Mouse (Mus musculus) neural tube, embryonic 11.5 days (tissue): Measurements from ENCODE around the gene Tjp3. TPM values are rescaled to one million over a fixed set of nuclear protein-coding genes. Genes with fewer than 3 reads are reported as not detected.

ENCODE experiments used
- ATAC-seq: fragments of 200-750 bp; cut with Nextera tagmentation; 2 replicates; pipeline ENCODE4 v1.8.0; 2017; ENCODE audit warnings: moderate number of reproducible peaks, mild to moderate bottlenecking, moderate TSS enrichment, moderate library complexity; ENCODE audit not compliant: insufficient read depth, low FRiP score, low TSS enrichment
- DNase-seq: peaks from one replicate; pipeline ENCODE4 v3.0.0-alpha.2; 2015; ENCODE audit warnings: low spot score
- H3K27ac ChIP-seq: fragments of 300-500 bp; sonication (generic); 2 replicates; pipeline ENCODE4 v1.5.1; 2014; ENCODE audit warnings: low read depth, mild to moderate bottlenecking, low read length
- H3K27me3 ChIP-seq: fragments of 300-500 bp; sonication (generic); 2 replicates; pipeline ENCODE4 v1.6.1; 2014; ENCODE audit warnings: mild to moderate bottlenecking, low read length, mixed read lengths; ENCODE audit not compliant: control insufficient read depth, insufficient read depth
- H3K36me3 ChIP-seq: fragments of 300-500 bp; sonication (generic); 2 replicates; pipeline ENCODE4 v1.6.1; 2014; ENCODE audit warnings: mild to moderate bottlenecking, low read length, moderate library complexity, mixed read lengths; ENCODE audit not compliant: control insufficient read depth, insufficient read depth
- H3K4me1 ChIP-seq: fragments of 300-500 bp; sonication (generic); 2 replicates; pipeline ENCODE4 v1.6.1; 2014; ENCODE audit warnings: low read length, mixed read lengths; ENCODE audit not compliant: control insufficient read depth, insufficient read depth
- H3K4me2 ChIP-seq: fragments of 300-500 bp; sonication (generic); 2 replicates; pipeline ENCODE4 v1.6.1; 2014; ENCODE audit warnings: low read depth, mild to moderate bottlenecking, moderate library complexity
- H3K4me3 ChIP-seq: fragments of 300-500 bp; sonication (generic); 2 replicates; pipeline ENCODE4 v1.5.1; 2014; ENCODE audit warnings: low read depth, low read length
- H3K9ac ChIP-seq: fragments of 300-500 bp; sonication (generic); 2 replicates; pipeline ENCODE4 v1.6.1; 2014; ENCODE audit warnings: mild to moderate bottlenecking, low read length
- H3K9me3 ChIP-seq: fragments of 300-500 bp; sonication (generic); 2 replicates; pipeline ENCODE4 v1.6.1; 2016; ENCODE audit warnings: low read length; ENCODE audit not compliant: control insufficient read depth
- WGBS: fragments of 180-500 bp; shearing (Covaris S2); extraction: QIAGEN DNeasy Blood & Tissue Kit; methylation state at CpG from one replicate; pipeline ENCODE4 v1.1.7; 2014; 5-methylcytosine and 5-hydroxymethylcytosine counted together
- polyA plus RNA-seq: library from polyadenylated mRNA; unstranded; fragments of >200 nt; fragmentation: Nextera tagmentation; extraction: Ambion mirVana; gene quantifications from 2 replicates; pipeline ENCODE4 v1.2.1, GENCODE M21; 2014

Gene Tjp3
- polyA plus RNA-seq, 1 experiment from 2014 or later = 2.5 TPM

DNA sequence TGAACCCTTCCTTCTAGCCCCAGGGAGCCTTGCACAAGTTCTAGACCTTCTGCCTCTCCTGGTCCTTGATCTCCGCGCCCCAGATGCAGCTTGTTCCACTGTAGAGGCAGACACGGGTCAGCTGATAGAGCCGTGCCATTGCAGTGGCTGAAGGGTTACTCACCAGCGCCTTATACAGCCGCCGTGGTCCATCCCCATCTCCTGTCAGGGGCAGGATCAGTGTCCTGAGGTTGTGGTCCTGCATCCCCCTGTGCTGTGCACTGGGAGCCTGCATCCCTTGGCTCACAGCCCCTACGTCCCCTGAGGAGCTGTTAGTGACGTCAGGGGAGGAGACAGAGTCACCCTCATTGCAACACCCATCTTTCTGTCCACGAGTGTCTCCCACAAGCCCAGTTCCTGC is 11.9 kb upstream of the Tjp3 start:
- no peaks in the 10 kb centered on the region for H3K27me3 ChIP-seq
- ATAC-seq (no peak), DNase-seq (no peak)
- H3K4me1 ChIP-seq = no peaks in the 10 kb centered on the region; the same call in 1 of the 2 replicates
- no peak overlapping the region for H3K9ac ChIP-seq
- no peak overlapping the region for H3K4me2 ChIP-seq
- no peak overlapping the region for H3K4me3 ChIP-seq
- H3K9me3 ChIP-seq = no peaks in the 10 kb centered on the region
- peaks cover 16% of the 10 kb centered on the region for H3K36me3 ChIP-seq
- 82% methylated on average over 10 of the region's 10 CpGs for WGBS
- 0 out of 2 replicates have a peak overlapping the region, but pooled peaks have one; percentile 20 for H3K27ac ChIP-seq

DNA sequence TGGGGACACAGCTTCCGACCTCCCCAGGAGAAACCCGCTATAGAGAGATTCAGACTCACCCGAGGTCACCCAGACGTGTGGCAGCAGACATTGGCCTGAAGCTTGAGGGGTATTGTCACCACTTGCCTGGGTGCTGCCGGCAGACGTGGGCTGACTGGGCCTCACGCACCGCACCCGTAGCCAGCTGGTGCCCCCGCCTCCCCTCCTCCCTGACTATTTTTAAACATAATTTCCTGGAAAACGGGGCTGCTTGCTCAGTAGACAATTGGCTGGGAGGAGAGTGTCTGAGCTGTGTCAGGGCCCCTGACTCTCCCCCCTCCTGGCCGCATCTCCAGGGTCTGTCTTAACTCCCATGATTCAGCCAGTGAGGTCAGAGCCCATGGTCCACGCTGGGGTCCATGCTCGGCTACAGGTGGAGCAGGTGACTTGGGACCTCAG is 11.4 kb upstream of the Tjp3 start:
- Histone ChIP-seq H3K9me3 (no peaks in the 10 kb centered on the region), H3K4me2 (no peak overlapping the region), H3K36me3 (peaks cover 11% of the 10 kb centered on the region), H3K4me1 (no peaks in the 10 kb centered on the region; the same call in 1 of the 2 replicates), H3K9ac (no peak overlapping the region), H3K27ac (0 out of 2 replicates have a peak overlapping the region, but pooled peaks have one; percentile 20), H3K27me3 (no peaks in the 10 kb centered on the region), H3K4me3 (no peak overlapping the region)
- 83% methylated on average over 14 of the region's 14 CpGs for WGBS
- DNase-seq (no peak), ATAC-seq (no peak)

DNA sequence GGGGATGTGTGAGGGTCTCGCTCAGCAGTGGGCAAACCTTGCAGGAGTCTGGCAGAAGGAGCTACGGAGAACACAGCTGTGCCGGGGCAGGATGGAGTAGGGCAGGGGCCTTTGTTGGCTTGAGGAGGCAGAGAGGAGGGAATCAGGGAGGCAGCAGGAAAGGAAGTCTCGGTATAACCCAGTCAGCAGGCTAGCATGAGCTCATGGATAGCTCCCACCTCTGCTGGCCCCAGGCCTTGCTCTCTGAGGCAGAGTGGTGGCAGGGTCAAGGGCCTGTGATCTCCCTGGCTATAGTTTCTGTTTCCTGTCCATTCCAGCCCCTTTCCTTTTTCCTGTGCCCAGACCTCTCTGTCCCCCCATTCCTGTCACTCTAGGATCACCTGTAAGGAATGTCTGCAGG is 10.9 kb upstream of the Tjp3 start:
- DNase-seq (no peak), ATAC-seq (no peak)
- Histone ChIP-seq H3K27me3 (no peaks in the 10 kb centered on the region), H3K4me1 (no peaks in the 10 kb centered on the region; the same call in 1 of the 2 replicates), H3K9me3 (no peaks in the 10 kb centered on the region), H3K9ac (no peak overlapping the region), H3K27ac (no peak overlapping the region), H3K4me3 (peak overlapping the region; percentile 0; the same call in 1 of the 2 replicates), H3K4me2 (peak overlapping the region; percentile 14; the same call in 1 of the 2 replicates), H3K36me3 (peaks cover 8% of the 10 kb centered on the region)
- 75% methylated on average over 4 of the region's 4 CpGs for WGBS

DNA sequence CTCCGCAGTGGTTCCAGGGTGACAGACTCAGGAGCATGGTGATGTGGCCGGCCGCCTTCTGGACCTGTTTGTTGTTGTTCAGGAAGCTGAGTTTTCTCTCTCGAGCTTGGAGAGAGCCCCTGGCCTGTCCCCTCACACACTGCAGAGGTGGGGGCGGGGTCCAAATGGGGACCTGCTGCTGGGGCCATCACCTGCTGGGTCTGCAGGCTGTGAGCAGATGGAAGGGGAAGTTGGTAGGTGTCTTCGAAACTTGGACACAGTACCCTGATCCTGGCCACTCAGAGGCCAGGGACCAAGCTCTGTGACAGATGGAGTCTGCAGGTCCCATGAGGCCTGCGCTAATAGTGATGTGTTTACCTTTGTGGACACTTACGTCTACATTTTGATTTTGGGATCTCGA is 9.9 kb upstream of the Tjp3 start:
- Histone ChIP-seq H3K9ac (no peak overlapping the region), H3K4me2 (no peak overlapping the region), H3K9me3 (no peaks in the 10 kb centered on the region), H3K4me3 (no peak overlapping the region), H3K4me1 (no peaks in the 10 kb centered on the region; the same call in 1 of the 2 replicates), H3K27me3 (no peaks in the 10 kb centered on the region), H3K36me3 (no peaks in the 10 kb centered on the region; the same call in 1 of the 2 replicates), H3K27ac (no peak overlapping the region)
- DNase-seq (no peak), ATAC-seq (no peak)
- WGBS = 83% methylated on average over 9 of the region's 9 CpGs

DNA sequence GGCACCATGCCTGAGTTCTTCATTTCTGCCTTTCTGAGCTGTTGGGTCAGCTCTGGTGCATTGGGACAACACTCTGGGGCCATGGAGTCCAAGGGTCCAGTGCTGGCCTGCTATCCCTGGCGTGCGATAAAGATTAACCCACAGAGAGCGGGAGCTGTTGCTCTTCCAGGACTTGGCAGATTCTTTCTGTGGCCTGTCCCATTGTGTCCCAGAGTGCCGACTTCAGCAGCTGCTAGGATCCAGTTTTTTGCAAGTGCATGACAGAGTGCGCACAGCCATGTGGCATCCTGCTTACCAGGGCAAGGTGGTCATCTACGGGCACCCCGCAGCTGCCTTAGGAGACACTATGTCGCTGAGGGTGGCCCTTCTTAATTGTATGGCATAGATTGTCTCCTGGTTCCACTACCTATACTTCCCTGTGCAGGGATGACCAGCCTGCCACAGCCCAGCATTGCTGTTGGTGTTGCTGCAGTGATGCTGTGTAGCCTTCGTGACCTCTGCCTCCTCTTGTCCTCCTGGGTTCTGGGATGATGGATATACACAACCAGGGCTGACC is 9.0 kb upstream of the Tjp3 start:
- H3K4me1 ChIP-seq = no peaks in the 10 kb centered on the region; the same call in 1 of the 2 replicates
- 89% methylated on average over 9 of the region's 9 CpGs for WGBS
- DNase-seq (no peak), ATAC-seq (no peak)
- no peaks in the 10 kb centered on the region for H3K36me3 ChIP-seq
- H3K27ac ChIP-seq = no peak overlapping the region
- H3K4me3 ChIP-seq = no peak overlapping the region
- H3K4me2 ChIP-seq = no peak overlapping the region
- H3K27me3 ChIP-seq = no peaks in the 10 kb centered on the region
- H3K9me3 ChIP-seq = no peaks in the 10 kb centered on the region
- no peak overlapping the region for H3K9ac ChIP-seq

DNA sequence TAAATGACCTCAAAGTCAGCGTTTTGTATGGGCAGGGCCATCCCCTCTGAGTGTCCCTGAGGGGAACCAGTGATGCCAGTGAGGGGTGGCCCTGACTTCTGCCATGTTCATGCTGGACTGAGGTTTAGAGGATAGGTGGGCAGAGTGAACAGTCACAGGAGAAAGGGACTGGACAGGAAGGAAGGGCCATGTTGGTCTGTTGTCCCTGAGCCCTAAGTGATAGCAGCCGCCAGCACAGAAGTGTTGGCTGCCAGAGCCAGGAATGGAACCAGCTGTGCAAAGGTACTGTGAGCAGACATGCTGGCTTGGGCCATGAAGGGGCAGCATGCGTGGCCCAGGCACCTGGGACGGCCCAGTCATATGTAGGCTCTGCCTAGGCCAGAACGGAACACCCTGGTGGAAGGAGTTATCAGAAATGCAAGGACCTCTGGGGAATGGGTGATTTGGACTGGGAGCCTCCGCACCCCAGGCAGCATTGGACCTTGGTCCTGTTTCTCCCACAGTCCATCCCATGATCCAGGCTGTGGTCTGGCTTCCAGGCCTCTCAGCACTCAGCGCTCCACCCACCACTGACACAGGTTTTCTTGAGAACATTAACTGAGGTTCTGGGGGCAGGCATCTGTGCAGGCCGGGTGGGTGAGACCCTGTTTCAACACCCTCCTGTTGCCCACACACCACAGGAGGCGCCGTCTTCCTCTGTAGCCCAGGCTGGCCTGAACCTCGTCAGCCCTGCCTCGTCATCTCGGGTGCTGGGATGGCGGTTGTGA is 8.4 kb upstream of the Tjp3 start:
- no peak overlapping the region for H3K4me2 ChIP-seq
- H3K36me3 ChIP-seq = no peaks in the 10 kb centered on the region
- no peak overlapping the region for H3K27ac ChIP-seq
- no peak overlapping the region for H3K9ac ChIP-seq
- ATAC-seq (no peak), DNase-seq (no peak)
- H3K4me1 ChIP-seq = no peaks in the 10 kb centered on the region; the same call in 1 of the 2 replicates
- H3K4me3 ChIP-seq = no peak overlapping the region
- H3K9me3 ChIP-seq = no peaks in the 10 kb centered on the region
- 89% methylated on average over 14 of the region's 14 CpGs for WGBS
- no peaks in the 10 kb centered on the region for H3K27me3 ChIP-seq

DNA sequence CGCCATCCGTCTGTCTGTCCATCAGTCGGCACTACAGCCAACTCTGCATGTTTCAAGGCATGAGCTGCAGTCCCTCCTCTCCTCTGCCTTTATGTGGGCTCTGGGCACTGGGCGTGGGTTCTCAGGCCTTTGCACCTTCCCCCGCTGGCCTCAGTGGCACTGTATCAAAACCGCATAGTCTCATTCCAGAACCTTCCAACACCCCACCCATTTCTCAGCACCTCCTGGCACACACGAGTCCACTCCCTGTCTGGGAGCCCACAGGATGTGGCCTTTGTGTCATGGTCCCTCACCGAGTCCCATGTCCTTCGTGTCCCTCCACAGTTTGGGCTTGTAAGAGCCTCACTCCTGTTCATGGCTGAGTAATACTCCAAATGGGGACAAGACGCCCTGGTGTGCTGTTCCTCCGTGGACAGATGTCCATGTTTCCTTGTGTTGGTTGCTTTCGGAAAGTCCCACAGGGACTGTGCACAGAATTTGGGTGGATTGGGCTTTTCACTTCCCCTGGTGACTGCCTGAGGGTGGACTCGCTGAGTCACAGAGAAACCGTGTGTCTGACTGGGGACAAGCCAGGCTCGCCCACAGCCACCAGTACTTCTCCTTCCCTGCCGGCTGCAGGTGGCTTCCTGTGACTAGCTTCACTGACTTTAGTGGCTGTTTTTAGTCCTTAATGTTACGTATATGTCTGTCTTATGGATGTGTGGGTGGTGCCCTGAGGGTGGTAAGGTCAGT is 7.2 kb upstream of the Tjp3 start:
- no peaks in the 10 kb centered on the region for H3K27me3 ChIP-seq
- H3K9me3 ChIP-seq = no peaks in the 10 kb centered on the region
- ATAC-seq (no peak), DNase-seq (no peak)
- H3K9ac ChIP-seq = no peak overlapping the region
- no peak overlapping the region for H3K4me3 ChIP-seq
- H3K4me2 ChIP-seq = no peak overlapping the region
- H3K36me3 ChIP-seq = no peaks in the 10 kb centered on the region
- WGBS = 93% methylated on average over 17 of the region's 17 CpGs
- no peak overlapping the region for H3K27ac ChIP-seq
- peaks cover 10% of the 10 kb centered on the region for H3K4me1 ChIP-seq

DNA sequence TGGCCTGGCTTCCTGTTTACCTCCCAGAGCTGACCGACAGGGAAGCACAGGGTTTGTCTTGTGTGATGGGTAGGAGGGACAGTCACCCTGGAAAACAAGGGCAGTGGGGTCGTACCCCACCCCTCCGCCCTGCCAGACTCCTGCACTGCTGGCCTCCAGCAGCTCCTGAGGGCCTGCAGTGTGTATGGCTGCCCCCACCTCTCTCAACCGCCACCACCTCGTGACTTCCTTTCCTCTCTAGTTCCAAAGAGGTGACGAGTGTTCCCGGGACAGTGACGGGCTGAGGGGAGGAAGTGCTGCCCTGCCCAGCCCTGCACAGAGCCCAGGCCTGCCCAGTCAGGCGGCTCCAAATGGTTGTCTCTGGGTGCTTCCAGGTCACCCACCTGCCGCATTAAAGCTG is 6.5 kb upstream of the Tjp3 start:
- no peak overlapping the region for H3K4me3 ChIP-seq
- H3K9me3 ChIP-seq = no peaks in the 10 kb centered on the region
- no peak overlapping the region for H3K27ac ChIP-seq
- H3K27me3 ChIP-seq = no peaks in the 10 kb centered on the region
- ATAC-seq (no peak), DNase-seq (no peak)
- H3K9ac ChIP-seq = no peak overlapping the region
- 66% methylated on average over 10 of the region's 10 CpGs for WGBS
- no peak overlapping the region for H3K4me2 ChIP-seq
- no peaks in the 10 kb centered on the region for H3K36me3 ChIP-seq
- peaks cover 12% of the 10 kb centered on the region for H3K4me1 ChIP-seq
